Mouse (Mus musculus) v-Abl transformed pro-B cells (cell line): Measurements from ENCODE around the gene A630076J17Rik.

Experiments
- in situ Hi-C, 2 experiments: fragments of 400-800 bp; cut with MboI; formaldehyde crosslinking; loops; one replicate each; pipeline ENCODE4 v1.15.1; 2025; ENCODE audit not compliant: unreplicated experiment in 2 of 2

The A630076J17Rik gene

GRCm38 (mm10) chr3:107230527-107230926, at the start of gene A630076J17Rik:
A630076J17Rik (plus strand) TSS chr3:107230614.
- in situ Hi-C loops = loop anchor here (5.0 to 25.0 kb wide), 3 partner anchors 42 to 582 kb away; no protein-coding TSS in a partner anchor

- in situ Hi-C loops = loop anchor here (10.0 to 25.0 kb wide), 2 partner anchors 246 to 1519 kb away; no protein-coding TSS in a partner anchor
Observed at GRCm38 (mm10) chr3:107180860-107181259, 49.6 kb upstream of the A630076J17Rik start.

- in situ Hi-C loops = loop anchor here (10.0 to 25.0 kb wide), 2 partner anchors 248 to 1520 kb away; no protein-coding TSS in a partner anchor
Observed at GRCm38 (mm10) chr3:107182756-107183155, 47.7 kb upstream of the A630076J17Rik start, which contains the start of gene Kcna10. Kcna10 (plus strand) TSS chr3:107183056.

- in situ Hi-C loops = loop anchor here (10.0 to 25.0 kb wide), 2 partner anchors 248 to 1521 kb away; no protein-coding TSS in a partner anchor
Observed at GRCm38 (mm10) chr3:107183178-107183577, 47.2 kb upstream of the A630076J17Rik start.

- in situ Hi-C loops = loop anchor here (5.0 to 25.0 kb wide), 5 partner anchors 248 to 1523 kb away; no protein-coding TSS in a partner anchor
Observed at GRCm38 (mm10) chr3:107185597-107185996, 44.8 kb upstream of the A630076J17Rik start.

- in situ Hi-C loops = loop anchor here (5.0 to 25.0 kb wide), 5 partner anchors 250 to 1525 kb away; no protein-coding TSS in a partner anchor
Observed at GRCm38 (mm10) chr3:107187022-107187421, 43.4 kb upstream of the A630076J17Rik start.

GRCm38 (mm10) chr3:107188226-107188899, 42.1 kb upstream of the A630076J17Rik start:
- in situ Hi-C loops = loop anchor here (5.0 to 25.0 kb wide), 5 partner anchors 251 to 1526 kb away; no protein-coding TSS in a partner anchor

- in situ Hi-C loops = loop anchor here in 1 of 2 experiments (5.0 to 10.0 kb wide), 2 partner anchors 109 to 153 kb away; no protein-coding TSS in a partner anchor
Observed at GRCm38 (mm10) chr3:107201310-107202180, 28.9 kb upstream of the A630076J17Rik start.

GRCm38 (mm10) chr3:107204413-107204812, 26.0 kb upstream of the A630076J17Rik start:
- in situ Hi-C loops = loop anchor here in 1 of 2 experiments (5.0 to 10.0 kb wide), 2 partner anchors 112 to 150 kb away; no protein-coding TSS in a partner anchor

GRCm38 (mm10) chr3:107205170-107205569, 25.2 kb upstream of the A630076J17Rik start:
- in situ Hi-C loops = loop anchor here (5.0 to 10.0 kb wide), 4 partner anchors 67 to 257 kb away; no protein-coding TSS in a partner anchor

- in situ Hi-C loops = loop anchor here (5.0 to 10.0 kb wide), 4 partner anchors 66 to 256 kb away; no protein-coding TSS in a partner anchor
Observed at GRCm38 (mm10) chr3:107205994-107206393, 24.4 kb upstream of the A630076J17Rik start.

- in situ Hi-C loops = loop anchor here (5.0 to 10.0 kb wide), 4 partner anchors 66 to 256 kb away; no protein-coding TSS in a partner anchor
Observed at GRCm38 (mm10) chr3:107206490-107207150, 23.8 kb upstream of the A630076J17Rik start.

- in situ Hi-C loops = loop anchor here (5.0 to 10.0 kb wide), 4 partner anchors 65 to 255 kb away; no protein-coding TSS in a partner anchor
Observed at GRCm38 (mm10) chr3:107207625-107208253, 22.7 kb upstream of the A630076J17Rik start.

GRCm38 (mm10) chr3:107214606-107215005, 15.8 kb upstream of the A630076J17Rik start:
- in situ Hi-C loops = no loop called here

- in situ Hi-C loops = no loop called here
Observed at GRCm38 (mm10) chr3:107216400-107217100, 13.9 kb upstream of the A630076J17Rik start.

- in situ Hi-C loops = no loop called here
Observed at GRCm38 (mm10) chr3:107217101-107217480, 13.3 kb upstream of the A630076J17Rik start.

GRCm38 (mm10) chr3:107218572-107218971, 11.8 kb upstream of the A630076J17Rik start:
- in situ Hi-C loops = no loop called here

- in situ Hi-C loops = no loop called here
Observed at GRCm38 (mm10) chr3:107221608-107222007, 8.8 kb upstream of the A630076J17Rik start, which contains the start of gene Cym. Cym (minus strand) TSS chr3:107221732.

- in situ Hi-C loops = no loop called here
Observed at GRCm38 (mm10) chr3:107223230-107223629, 7.2 kb upstream of the A630076J17Rik start.
